Mouse (Mus musculus): ENCODE data around the gene Fabp1. TPM values are rescaled to one million over a fixed set of nuclear protein-coding genes. Genes with fewer than 3 reads are reported as not detected.

Fabp1 gene
- polyA plus RNA-seq, 1 experiment from 2014 or later = not detected

GRCm38 (mm10) chr6:71201925-71202324 lies 2.3 kb downstream of the Fabp1 start:
- Histone ChIP-seq H3K4me2 (ENCODE audit: low read length) (no peak overlapping the region), H3K4me3 (replicated peaks; ENCODE audit: low read depth, low read length) (no peak overlapping the region), H3K9me3 (ENCODE audit: control insufficient read depth, low read length) (no peaks in the 10 kb centered on the region), H3K9ac (replicated peaks; ENCODE audit: low read length) (no peak overlapping the region), H3K36me3 (ENCODE audit: control insufficient read depth, insufficient read depth, low read length) (no peaks in the 10 kb centered on the region), H3K27ac (replicated peaks; ENCODE audit: low read depth, low read length) (no peak overlapping the region), H3K4me1 (ENCODE audit: control insufficient read depth, insufficient read depth, low read length) (no peaks in the 10 kb centered on the region), H3K27me3 (ENCODE audit: control insufficient read depth, insufficient read depth, low read length) (no peaks in the 10 kb centered on the region)
- no peak for ATAC-seq (ENCODE audit: low FRiP score, low TSS enrichment)
- WGBS = 62% methylated on average over 5 of the region's 5 CpGs
- no peak for DNase-seq

GRCm38 (mm10) chr6:71203674-71204073 lies 4.0 kb downstream of the Fabp1 start:
- Histone ChIP-seq H3K27ac (replicated peaks; ENCODE audit: low read depth, low read length) (no peak overlapping the region), H3K4me1 (ENCODE audit: control insufficient read depth, insufficient read depth, low read length) (no peaks in the 10 kb centered on the region), H3K36me3 (ENCODE audit: control insufficient read depth, insufficient read depth, low read length) (no peaks in the 10 kb centered on the region), H3K9ac (replicated peaks; ENCODE audit: low read length) (no peak overlapping the region), H3K27me3 (ENCODE audit: control insufficient read depth, insufficient read depth, low read length) (no peaks in the 10 kb centered on the region), H3K4me2 (ENCODE audit: low read length) (no peak overlapping the region), H3K4me3 (replicated peaks; ENCODE audit: low read depth, low read length) (no peak overlapping the region), H3K9me3 (ENCODE audit: control insufficient read depth, low read length) (no peaks in the 10 kb centered on the region)
- ATAC-seq (ENCODE audit: low FRiP score, low TSS enrichment) = no peak
- DNase-seq = no peak
- 92% methylated on average over 5 of the region's 5 CpGs for WGBS

- H3K9ac ChIP-seq (replicated peaks; ENCODE audit: low read length) = no peak overlapping the region
- H3K4me3 ChIP-seq (replicated peaks; ENCODE audit: low read depth, low read length) = no peak overlapping the region
- WGBS = 93% methylated on average over 8 of the region's 8 CpGs
Measured at GRCm38 (mm10) chr6:71204166-71204565, 4.5 kb downstream of the Fabp1 start.

GRCm38 (mm10) chr6:71208691-71209090 lies 9.1 kb downstream of the Fabp1 start:
- Histone ChIP-seq H3K9ac (replicated peaks; ENCODE audit: low read length) (no peak overlapping the region), H3K36me3 (ENCODE audit: control insufficient read depth, insufficient read depth, low read length) (no peaks in the 10 kb centered on the region), H3K27ac (replicated peaks; ENCODE audit: low read depth, low read length) (no peak overlapping the region), H3K4me2 (ENCODE audit: low read length) (no peak overlapping the region), H3K27me3 (ENCODE audit: control insufficient read depth, insufficient read depth, low read length) (no peaks in the 10 kb centered on the region), H3K4me1 (ENCODE audit: control insufficient read depth, insufficient read depth, low read length) (no peaks in the 10 kb centered on the region), H3K9me3 (ENCODE audit: control insufficient read depth, low read length) (no peaks in the 10 kb centered on the region), H3K4me3 (replicated peaks; ENCODE audit: low read depth, low read length) (no peak overlapping the region)
- WGBS = 86% methylated on average over 2 of the region's 2 CpGs
- DNase-seq (no peak), ATAC-seq (ENCODE audit: low FRiP score, low TSS enrichment) (no peak)

More at GRCm38 (mm10) chr6:71204166-71204565, 4.5 kb downstream of the Fabp1 start:
- no peak overlapping the region for H3K27ac ChIP-seq (replicated peaks; ENCODE audit: low read depth, low read length)
- H3K36me3 ChIP-seq (ENCODE audit: control insufficient read depth, insufficient read depth, low read length) = no peaks in the 10 kb centered on the region
- H3K4me1 ChIP-seq (ENCODE audit: control insufficient read depth, insufficient read depth, low read length) = no peaks in the 10 kb centered on the region
- H3K27me3 ChIP-seq (ENCODE audit: control insufficient read depth, insufficient read depth, low read length) = no peaks in the 10 kb centered on the region
- no peaks in the 10 kb centered on the region for H3K9me3 ChIP-seq (ENCODE audit: control insufficient read depth, low read length)
- no peak overlapping the region for H3K4me2 ChIP-seq (ENCODE audit: low read length)
- ATAC-seq (ENCODE audit: low FRiP score, low TSS enrichment) (no peak), DNase-seq (no peak)

GRCm38 (mm10) chr6:71211917-71212316 lies 12.3 kb downstream of the Fabp1 start:
- DNase-seq = no peak
- 64% methylated on average over 7 of the region's 7 CpGs for WGBS
- ATAC-seq (ENCODE audit: low FRiP score, low TSS enrichment) = no peak

GRCm38 (mm10) chr6:71212471-71212870 lies 12.8 kb downstream of the Fabp1 start:
- Histone ChIP-seq H3K4me2 (ENCODE audit: low read length) (no peak overlapping the region), H3K4me1 (ENCODE audit: control insufficient read depth, insufficient read depth, low read length) (no peaks in the 10 kb centered on the region), H3K9ac (replicated peaks; ENCODE audit: low read length) (no peak overlapping the region), H3K36me3 (ENCODE audit: control insufficient read depth, insufficient read depth, low read length) (no peaks in the 10 kb centered on the region), H3K27ac (replicated peaks; ENCODE audit: low read depth, low read length) (no peak overlapping the region), H3K9me3 (ENCODE audit: control insufficient read depth, low read length) (no peaks in the 10 kb centered on the region), H3K4me3 (replicated peaks; ENCODE audit: low read depth, low read length) (no peak overlapping the region), H3K27me3 (ENCODE audit: control insufficient read depth, insufficient read depth, low read length) (no peaks in the 10 kb centered on the region)
- no peak for DNase-seq
- ATAC-seq (ENCODE audit: low FRiP score, low TSS enrichment) = no peak
- WGBS = 99% methylated on average over 3 of the region's 3 CpGs

More at GRCm38 (mm10) chr6:71211917-71212316, 12.3 kb downstream of the Fabp1 start:
- Histone ChIP-seq H3K4me1 (ENCODE audit: control insufficient read depth, insufficient read depth, low read length) (no peaks in the 10 kb centered on the region), H3K9me3 (ENCODE audit: control insufficient read depth, low read length) (no peaks in the 10 kb centered on the region), H3K27me3 (ENCODE audit: control insufficient read depth, insufficient read depth, low read length) (no peaks in the 10 kb centered on the region), H3K4me3 (replicated peaks; ENCODE audit: low read depth, low read length) (no peak overlapping the region), H3K27ac (replicated peaks; ENCODE audit: low read depth, low read length) (no peak overlapping the region), H3K4me2 (ENCODE audit: low read length) (no peak overlapping the region), H3K36me3 (ENCODE audit: control insufficient read depth, insufficient read depth, low read length) (no peaks in the 10 kb centered on the region), H3K9ac (replicated peaks; ENCODE audit: low read length) (no peak overlapping the region)

GRCm38 (mm10) chr6:71221501-71221900 lies 21.9 kb downstream of the Fabp1 start:
- H3K27me3 ChIP-seq (ENCODE audit: control insufficient read depth, insufficient read depth, low read length) = no peaks in the 10 kb centered on the region
- H3K4me2 ChIP-seq (ENCODE audit: low read length) = no peak overlapping the region
- H3K4me3 ChIP-seq (replicated peaks; ENCODE audit: low read depth, low read length) = no peak overlapping the region
- no peaks in the 10 kb centered on the region for H3K36me3 ChIP-seq (ENCODE audit: control insufficient read depth, insufficient read depth, low read length)
- H3K9me3 ChIP-seq (ENCODE audit: control insufficient read depth, low read length) = no peaks in the 10 kb centered on the region
- H3K4me1 ChIP-seq (ENCODE audit: control insufficient read depth, insufficient read depth, low read length) = no peaks in the 10 kb centered on the region
- ATAC-seq (ENCODE audit: low FRiP score, low TSS enrichment) (no peak), DNase-seq (no peak)
- no peak overlapping the region for H3K27ac ChIP-seq (replicated peaks; ENCODE audit: low read depth, low read length)
- H3K9ac ChIP-seq (replicated peaks; ENCODE audit: low read length) = no peak overlapping the region
- 81% methylated on average over 4 of the region's 4 CpGs for whole genome bisulfite sequencing

- ATAC-seq (ENCODE audit: low FRiP score, low TSS enrichment) = no peak
- Histone ChIP-seq H3K27ac (replicated peaks; ENCODE audit: low read depth, low read length) (no peak overlapping the region), H3K9me3 (ENCODE audit: control insufficient read depth, low read length) (no peaks in the 10 kb centered on the region), H3K4me2 (ENCODE audit: low read length) (no peak overlapping the region), H3K4me3 (replicated peaks; ENCODE audit: low read depth, low read length) (no peak overlapping the region), H3K4me1 (ENCODE audit: control insufficient read depth, insufficient read depth, low read length) (peaks cover 7% of the 10 kb centered on the region), H3K27me3 (ENCODE audit: control insufficient read depth, insufficient read depth, low read length) (no peaks in the 10 kb centered on the region), H3K36me3 (ENCODE audit: control insufficient read depth, insufficient read depth, low read length) (no peaks in the 10 kb centered on the region), H3K9ac (replicated peaks; ENCODE audit: low read length) (no peak overlapping the region)
- DNase-seq = no peak
- 91% methylated on average over 3 of the region's 3 CpGs for WGBS
Measured at GRCm38 (mm10) chr6:71224184-71224943, 24.7 kb downstream of the Fabp1 start.

- DNase-seq (peak; percentile 5), ATAC-seq (ENCODE audit: low FRiP score, low TSS enrichment) (no peak)
- no peaks in the 10 kb centered on the region for H3K9me3 ChIP-seq (ENCODE audit: control insufficient read depth, low read length)
- H3K9ac ChIP-seq (replicated peaks; ENCODE audit: low read length) = no peak overlapping the region
- peaks cover 7% of the 10 kb centered on the region for H3K4me1 ChIP-seq (ENCODE audit: control insufficient read depth, insufficient read depth, low read length)
- H3K36me3 ChIP-seq (ENCODE audit: control insufficient read depth, insufficient read depth, low read length) = no peaks in the 10 kb centered on the region
- no peak overlapping the region for H3K27ac ChIP-seq (replicated peaks; ENCODE audit: low read depth, low read length)
- H3K4me3 ChIP-seq (replicated peaks; ENCODE audit: low read depth, low read length) = no peak overlapping the region
- 20% methylated on average over 6 of the region's 6 CpGs for WGBS
- H3K4me2 ChIP-seq (ENCODE audit: low read length) = no peak overlapping the region
- H3K27me3 ChIP-seq (ENCODE audit: control insufficient read depth, insufficient read depth, low read length) = no peaks in the 10 kb centered on the region
Measured at GRCm38 (mm10) chr6:71226544-71226943, 26.9 kb downstream of the Fabp1 start.
